Mouse (Mus musculus) intestine, embryonic 15.5 days (tissue): Measurements from ENCODE around the gene Arhgap44. TPM values are rescaled to one million over a fixed set of nuclear protein-coding genes. Genes with fewer than 3 reads are reported as not detected.

Experiments used
- ATAC-seq: fragments of 200-750 bp; cut with Nextera tagmentation; 2 replicates; pipeline ENCODE4 v1.8.0; 2017; ENCODE audit warnings: moderate TSS enrichment, moderate library complexity
- H3K27ac ChIP-seq: fragments of 300-500 bp; sonication (generic); 2 replicates; pipeline ENCODE4 v1.5.1; 2015; ENCODE audit warnings: mild to moderate bottlenecking, inconsistent platforms
- H3K27me3 ChIP-seq: fragments of 300-500 bp; sonication (generic); replicated peaks from 2 replicates; pipeline ENCODE4 v1.6.1; 2015; ENCODE audit warnings: inconsistent platforms
- H3K36me3 ChIP-seq: fragments of 300-500 bp; sonication (generic); 2 replicates; pipeline ENCODE4 v1.6.1; 2015; ENCODE audit warnings: inconsistent platforms
- H3K4me1 ChIP-seq: fragments of 300-500 bp; sonication (generic); replicated peaks from 2 replicates; pipeline ENCODE4 v1.6.1; 2015; ENCODE audit warnings: inconsistent platforms
- H3K4me2 ChIP-seq: fragments of 300-500 bp; sonication (generic); replicated peaks from 2 replicates; pipeline ENCODE4 v1.6.1; 2015; ENCODE audit warnings: mild to moderate bottlenecking, inconsistent platforms
- H3K4me3 ChIP-seq: fragments of 300-500 bp; sonication (generic); replicated peaks from 2 replicates; pipeline ENCODE4 v1.5.1; 2015; ENCODE audit warnings: inconsistent platforms
- H3K9ac ChIP-seq: fragments of 300-500 bp; sonication (generic); 2 replicates; pipeline ENCODE4 v1.6.1; 2015; ENCODE audit warnings: inconsistent platforms
- H3K9me3 ChIP-seq: fragments of 300-500 bp; sonication (generic); 2 replicates; pipeline ENCODE4 v1.6.1; 2016; ENCODE audit warnings: inconsistent platforms
- WGBS: fragments of 180-500 bp; shearing (Covaris S2); methylation state at CpG from one replicate; pipeline ENCODE4 v1.1.7; 2015; 5-methylcytosine and 5-hydroxymethylcytosine counted together
- polyA plus RNA-seq: library from polyadenylated mRNA; unstranded; fragments of >200 nt; fragmentation: Nextera tagmentation; extraction: Ambion mirVana; gene quantifications from 2 replicates; pipeline ENCODE4 v1.2.1, GENCODE M21; 2015

Gene Arhgap44
- polyA plus RNA-seq, 1 experiment from 2014 or later: 4.9 TPM

DNA sequence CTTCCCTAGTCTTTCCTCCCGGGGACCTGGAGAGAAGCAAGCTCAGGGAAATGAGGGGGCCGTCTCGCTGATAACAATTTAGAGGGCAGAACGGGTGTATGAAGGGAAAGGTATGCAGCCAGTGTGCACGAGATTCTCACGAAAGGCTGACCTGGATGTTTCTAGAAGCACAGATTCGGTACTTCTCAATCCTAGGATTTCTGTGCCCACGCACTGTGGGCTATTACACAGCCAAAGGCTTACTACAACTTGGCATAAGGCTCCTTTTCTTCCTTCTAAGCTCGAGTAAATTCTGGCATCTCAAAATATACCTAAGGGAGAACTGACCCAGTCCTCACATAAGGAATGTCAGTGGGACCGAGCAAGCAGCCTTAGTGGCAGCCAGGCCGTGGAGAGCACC is 61.6 kb downstream of the Arhgap44 start:
- Histone ChIP-seq H3K4me2 (no peak overlapping the region), H3K9ac (no peak overlapping the region), H3K4me3 (no peak overlapping the region), H3K9me3 (no peaks in the 10 kb centered on the region), H3K36me3 (no peaks in the 10 kb centered on the region), H3K27ac (no peak overlapping the region), H3K4me1 (no peaks in the 10 kb centered on the region), H3K27me3 (no peaks in the 10 kb centered on the region)
- WGBS: 77% methylated on average over 11 of the region's 11 CpGs
- ATAC-seq: no peak

DNA sequence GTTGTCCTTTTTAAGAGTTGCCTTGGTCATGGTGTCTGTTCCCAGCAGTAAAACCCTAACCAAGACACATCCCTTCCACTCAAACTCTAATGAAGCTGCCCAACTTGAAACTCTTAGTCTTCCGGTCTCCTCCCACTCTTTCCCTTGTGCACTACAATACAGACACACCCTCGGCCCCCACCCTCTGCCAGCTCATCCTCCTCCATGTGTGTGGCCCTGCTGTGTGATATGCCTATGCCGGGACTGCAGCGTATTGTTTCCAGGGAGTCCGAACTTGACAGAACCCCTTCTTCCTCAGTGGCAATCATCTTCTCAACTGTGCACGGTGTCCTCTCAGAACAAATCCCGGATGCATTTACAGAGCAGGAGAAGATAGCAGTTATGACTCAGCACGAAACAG is 62.7 kb downstream of the Arhgap44 start:
- Histone ChIP-seq H3K27ac (no peak overlapping the region), H3K4me3 (no peak overlapping the region), H3K36me3 (no peaks in the 10 kb centered on the region), H3K4me2 (no peak overlapping the region), H3K9me3 (no peaks in the 10 kb centered on the region), H3K9ac (no peak overlapping the region), H3K4me1 (no peaks in the 10 kb centered on the region), H3K27me3 (no peaks in the 10 kb centered on the region)
- 87% methylated on average over 8 of the region's 8 CpGs for WGBS
- no peak for ATAC-seq

DNA sequence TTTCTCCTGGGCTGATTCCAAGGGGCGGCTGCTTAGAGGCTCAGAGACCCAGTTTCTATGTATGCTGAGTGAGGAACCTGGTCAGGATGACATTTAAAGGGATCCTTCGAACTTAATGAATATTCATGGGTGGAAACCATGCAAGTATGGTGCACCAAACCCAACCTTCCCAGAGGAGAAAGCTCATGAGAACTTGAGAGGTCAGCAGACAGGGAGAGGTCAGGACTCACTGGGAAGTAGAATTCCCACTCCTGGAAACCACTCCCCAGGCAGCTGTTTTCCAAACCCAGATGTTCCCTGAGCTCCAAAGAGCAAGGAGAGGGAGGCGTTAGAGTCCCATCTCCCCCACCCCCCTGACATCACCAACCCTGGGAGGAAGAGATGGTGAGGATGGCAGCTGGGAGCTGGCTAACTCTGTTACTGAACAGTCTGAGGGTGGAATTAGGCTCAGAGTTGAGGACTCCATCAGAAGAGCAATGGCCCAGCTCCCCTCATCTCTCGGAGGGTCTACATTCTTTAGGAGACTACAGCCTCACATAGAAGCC is 65.2 kb downstream of the Arhgap44 start:
- no peak overlapping the region for H3K4me3 ChIP-seq
- no peak for ATAC-seq
- no peak overlapping the region for H3K27ac ChIP-seq
- H3K4me1 ChIP-seq: no peaks in the 10 kb centered on the region
- no peak overlapping the region for H3K4me2 ChIP-seq
- H3K9me3 ChIP-seq: no peaks in the 10 kb centered on the region
- no peaks in the 10 kb centered on the region for H3K27me3 ChIP-seq
- H3K36me3 ChIP-seq: no peaks in the 10 kb centered on the region
- no peak overlapping the region for H3K9ac ChIP-seq
- 78% methylated on average over 4 of the region's 4 CpGs for WGBS

DNA sequence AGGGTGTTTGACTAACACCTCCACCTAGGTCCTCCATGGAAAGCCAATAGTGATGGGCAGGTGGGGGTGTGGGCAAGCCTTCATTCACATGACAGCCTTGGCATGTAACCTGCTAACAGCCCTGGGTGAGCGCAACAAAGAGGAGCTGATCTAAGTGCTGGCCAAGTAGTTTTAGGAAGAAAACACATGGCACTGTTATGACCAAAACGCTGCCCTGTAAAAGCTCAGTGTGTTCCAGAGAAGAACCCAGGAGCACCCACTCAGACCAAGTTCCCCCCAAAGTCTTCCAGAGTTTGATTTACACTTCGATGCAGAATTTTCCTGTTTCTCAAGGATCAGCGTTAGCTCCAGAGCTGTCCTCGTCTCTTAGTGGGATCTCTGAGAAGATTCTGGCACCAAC is 65.9 kb downstream of the Arhgap44 start:
- H3K9ac ChIP-seq: no peak overlapping the region
- no peaks in the 10 kb centered on the region for H3K9me3 ChIP-seq
- no peaks in the 10 kb centered on the region for H3K27me3 ChIP-seq
- no peak overlapping the region for H3K4me3 ChIP-seq
- H3K4me2 ChIP-seq: no peak overlapping the region
- ATAC-seq: no peak
- H3K27ac ChIP-seq: no peak overlapping the region
- no peaks in the 10 kb centered on the region for H3K36me3 ChIP-seq
- 93% methylated on average over 5 of the region's 5 CpGs for WGBS
- no peaks in the 10 kb centered on the region for H3K4me1 ChIP-seq

DNA sequence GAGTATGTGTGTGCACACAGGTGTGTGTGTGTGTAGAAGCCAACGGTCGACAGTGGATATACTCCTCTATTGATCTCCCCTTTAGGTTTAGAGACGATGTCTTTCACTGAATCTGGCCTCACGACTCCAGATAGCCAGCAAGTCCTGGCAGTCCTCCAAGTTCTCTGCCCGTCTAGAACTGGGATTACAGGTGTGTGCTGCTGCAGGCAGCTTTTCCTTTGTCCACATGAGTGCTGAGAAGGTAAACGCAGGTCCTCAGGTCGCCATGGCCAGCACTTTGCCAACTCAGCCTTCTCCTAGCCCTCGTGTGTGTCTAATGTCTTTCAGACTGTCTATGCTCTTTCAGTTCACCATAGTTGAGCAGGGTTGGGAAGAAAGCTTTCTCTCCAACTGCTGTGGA is 69.9 kb downstream of the Arhgap44 start:
- no peaks in the 10 kb centered on the region for H3K9me3 ChIP-seq
- no peak overlapping the region for H3K4me3 ChIP-seq
- H3K4me2 ChIP-seq: no peak overlapping the region
- WGBS: 61% methylated on average over 8 of the region's 8 CpGs
- no peak for ATAC-seq
- no peaks in the 10 kb centered on the region for H3K36me3 ChIP-seq
- H3K4me1 ChIP-seq: no peaks in the 10 kb centered on the region
- no peak overlapping the region for H3K9ac ChIP-seq
- no peaks in the 10 kb centered on the region for H3K27me3 ChIP-seq
- no peak overlapping the region for H3K27ac ChIP-seq

DNA sequence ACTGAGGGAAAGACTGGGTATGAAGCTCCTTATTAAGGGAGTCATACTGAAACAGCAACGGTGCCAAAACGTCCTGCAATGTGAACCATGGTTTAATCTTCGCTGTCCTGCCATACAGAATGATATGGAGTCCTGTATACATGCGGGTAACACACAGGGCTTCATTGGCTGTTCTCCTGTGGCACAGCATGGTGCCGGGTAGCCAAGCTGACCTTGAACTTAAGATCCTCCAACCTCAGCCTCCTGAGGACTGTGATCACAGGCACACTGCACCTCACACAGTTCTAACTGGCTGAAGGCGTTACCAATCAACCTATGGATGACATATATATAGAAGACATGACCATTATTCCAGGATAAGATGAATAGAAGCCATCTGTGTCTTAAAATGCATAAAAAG is 72.4 kb downstream of the Arhgap44 start:
- H3K4me1 ChIP-seq: no peaks in the 10 kb centered on the region
- no peaks in the 10 kb centered on the region for H3K27me3 ChIP-seq
- H3K4me3 ChIP-seq: no peak overlapping the region
- H3K4me2 ChIP-seq: no peak overlapping the region
- no peak for ATAC-seq
- no peaks in the 10 kb centered on the region for H3K9me3 ChIP-seq
- no peaks in the 10 kb centered on the region for H3K36me3 ChIP-seq
- WGBS: 85% methylated on average over 6 of the region's 6 CpGs
- H3K27ac ChIP-seq: no peak overlapping the region
- no peak overlapping the region for H3K9ac ChIP-seq

DNA sequence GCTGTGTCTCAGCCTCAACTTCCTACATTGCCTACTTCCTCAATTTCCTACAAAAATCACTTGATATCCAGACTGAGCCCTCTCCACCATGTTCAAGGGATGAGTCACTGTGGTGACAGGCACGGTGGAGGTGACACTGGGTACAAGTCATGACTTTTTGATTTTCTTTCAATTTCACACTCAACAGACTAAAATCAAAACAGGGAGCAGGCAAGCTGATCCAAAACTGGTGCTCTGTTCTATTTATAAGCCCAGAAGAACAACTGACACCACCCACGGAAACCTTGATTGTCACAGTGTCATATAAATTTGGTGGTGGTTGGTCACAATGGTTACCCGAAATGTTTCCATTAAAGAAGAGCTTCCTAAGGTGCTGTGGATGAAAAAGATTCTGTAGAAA is 72.8 kb downstream of the Arhgap44 start:
- Histone ChIP-seq H3K36me3 (no peaks in the 10 kb centered on the region), H3K4me3 (no peak overlapping the region), H3K9me3 (no peaks in the 10 kb centered on the region), H3K9ac (no peak overlapping the region), H3K27ac (no peak overlapping the region), H3K4me1 (no peaks in the 10 kb centered on the region), H3K27me3 (no peaks in the 10 kb centered on the region), H3K4me2 (no peak overlapping the region)
- 90% methylated on average over 3 of the region's 3 CpGs for WGBS
- ATAC-seq: no peak

DNA sequence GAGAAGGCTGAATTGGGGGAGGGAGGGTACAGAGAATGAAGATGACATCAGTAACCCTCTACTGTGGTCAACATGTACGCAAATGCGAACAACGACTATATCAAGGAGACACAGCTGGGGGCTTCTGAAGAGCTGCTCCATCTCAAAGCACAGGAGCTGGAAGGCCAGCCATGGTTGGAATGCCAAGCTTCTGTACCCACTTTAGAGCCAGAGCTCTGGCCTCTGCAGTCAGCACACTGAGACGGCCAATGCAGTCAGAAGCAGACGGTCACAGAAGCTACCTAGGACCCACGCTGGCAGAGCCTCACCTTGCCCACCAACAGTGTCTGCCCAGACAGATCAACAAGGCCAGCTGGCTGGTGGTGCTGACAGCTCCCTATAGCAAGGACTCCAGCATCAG is 73.5 kb downstream of the Arhgap44 start:
- H3K4me2 ChIP-seq: no peak overlapping the region
- H3K36me3 ChIP-seq: no peaks in the 10 kb centered on the region
- ATAC-seq: peak; percentile 8; the same call in 1 of the 2 replicates
- no peak overlapping the region for H3K9ac ChIP-seq
- H3K4me3 ChIP-seq: no peak overlapping the region
- H3K27ac ChIP-seq: no peak overlapping the region
- whole genome bisulfite sequencing: 87% methylated on average over 6 of the region's 6 CpGs
- H3K27me3 ChIP-seq: no peaks in the 10 kb centered on the region
- no peaks in the 10 kb centered on the region for H3K4me1 ChIP-seq
- no peaks in the 10 kb centered on the region for H3K9me3 ChIP-seq

DNA sequence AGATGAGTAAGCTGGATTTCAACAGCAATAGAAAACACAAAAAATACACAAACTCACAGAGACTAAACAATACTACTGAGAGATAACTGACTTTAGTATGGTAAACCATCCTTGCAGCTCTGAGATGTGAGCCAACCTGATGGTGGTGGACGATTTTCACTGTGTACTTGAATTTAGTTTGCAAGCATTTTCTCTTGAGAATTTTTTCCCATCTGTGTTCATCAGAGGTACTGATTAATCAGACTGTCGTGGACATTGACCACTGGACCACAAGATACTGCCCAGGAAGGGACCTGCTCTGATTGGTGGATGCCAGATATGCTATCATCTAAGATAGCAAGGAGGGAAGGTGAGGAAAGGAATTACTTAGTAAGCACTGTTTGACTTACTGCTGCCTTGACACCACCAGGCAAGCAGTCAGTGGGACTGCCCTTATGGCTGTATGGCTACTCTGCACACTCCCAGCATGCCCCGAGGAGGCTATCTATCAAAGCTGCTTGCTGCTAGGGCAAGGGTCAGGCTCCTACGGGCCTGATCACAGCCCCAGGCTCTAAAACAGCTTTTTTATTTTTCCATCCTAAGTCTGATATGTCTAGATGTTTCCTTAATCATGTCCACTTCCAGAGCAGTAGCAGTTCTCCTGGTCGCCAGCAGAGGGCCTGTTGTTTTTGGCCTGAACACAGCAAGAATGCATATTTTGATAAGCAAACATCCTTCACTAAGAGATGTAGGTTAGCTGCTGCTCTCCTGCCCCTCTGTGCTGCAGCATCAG is 74.1 kb downstream of the Arhgap44 start:
- H3K9me3 ChIP-seq: no peaks in the 10 kb centered on the region
- H3K4me3 ChIP-seq: no peak overlapping the region
- WGBS: 35% methylated on average over 5 of the region's 5 CpGs
- ATAC-seq: peak; percentile 90
- H3K36me3 ChIP-seq: no peaks in the 10 kb centered on the region
- no peak overlapping the region for H3K27ac ChIP-seq
- H3K27me3 ChIP-seq: no peaks in the 10 kb centered on the region
- no peaks in the 10 kb centered on the region for H3K4me1 ChIP-seq
- no peak overlapping the region for H3K9ac ChIP-seq
- no peak overlapping the region for H3K4me2 ChIP-seq

DNA sequence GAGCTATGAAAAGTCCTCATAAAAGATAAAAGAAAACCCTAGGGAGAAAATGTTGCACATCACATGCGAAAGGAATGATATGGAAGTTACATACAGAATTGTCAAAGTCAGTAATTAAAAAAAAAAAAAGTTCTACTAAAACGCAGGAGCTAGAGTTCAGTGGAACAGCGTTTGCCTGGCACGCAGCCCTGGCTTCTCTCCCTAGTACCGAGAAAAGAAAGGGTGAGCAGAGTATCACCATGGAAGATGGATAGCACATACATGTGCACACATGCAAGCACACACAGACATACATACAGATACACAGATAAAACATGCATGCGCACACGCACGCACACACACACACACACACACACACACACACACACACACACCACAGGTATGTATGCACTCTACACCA is 82.0 kb downstream of the Arhgap44 start:
- H3K4me1 ChIP-seq: no peaks in the 10 kb centered on the region
- H3K27me3 ChIP-seq: no peaks in the 10 kb centered on the region
- 88% methylated on average over 8 of the region's 8 CpGs for WGBS
- no peak for ATAC-seq
- no peak overlapping the region for H3K4me2 ChIP-seq
- H3K4me3 ChIP-seq: no peak overlapping the region
- H3K9ac ChIP-seq: no peak overlapping the region
- H3K36me3 ChIP-seq: no peaks in the 10 kb centered on the region
- no peaks in the 10 kb centered on the region for H3K9me3 ChIP-seq
- no peak overlapping the region for H3K27ac ChIP-seq

DNA sequence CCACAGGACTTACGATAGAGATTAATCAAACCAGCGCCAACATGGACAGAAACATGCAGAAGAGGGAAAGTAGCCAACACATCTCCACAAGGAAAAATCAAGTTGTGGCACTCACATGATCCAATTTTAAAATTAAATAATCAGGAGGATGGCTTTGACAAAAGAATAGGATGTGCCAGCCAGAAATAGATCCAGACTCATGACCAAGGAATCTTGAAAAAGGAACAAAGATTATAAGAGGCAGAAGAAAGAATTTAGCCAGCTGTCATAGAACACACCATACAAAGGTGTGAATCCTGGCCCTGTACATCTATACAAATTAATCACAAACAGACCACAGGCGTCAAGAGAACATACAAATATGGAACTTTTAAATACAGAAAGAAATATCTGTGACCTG is 82.5 kb downstream of the Arhgap44 start:
- Histone ChIP-seq H3K9me3 (no peaks in the 10 kb centered on the region), H3K4me1 (no peaks in the 10 kb centered on the region), H3K27me3 (no peaks in the 10 kb centered on the region), H3K4me3 (no peak overlapping the region), H3K36me3 (no peaks in the 10 kb centered on the region), H3K27ac (no peak overlapping the region), H3K4me2 (no peak overlapping the region), H3K9ac (no peak overlapping the region)
- 89% methylated on average over 3 of the region's 3 CpGs for WGBS
- ATAC-seq: no peak

DNA sequence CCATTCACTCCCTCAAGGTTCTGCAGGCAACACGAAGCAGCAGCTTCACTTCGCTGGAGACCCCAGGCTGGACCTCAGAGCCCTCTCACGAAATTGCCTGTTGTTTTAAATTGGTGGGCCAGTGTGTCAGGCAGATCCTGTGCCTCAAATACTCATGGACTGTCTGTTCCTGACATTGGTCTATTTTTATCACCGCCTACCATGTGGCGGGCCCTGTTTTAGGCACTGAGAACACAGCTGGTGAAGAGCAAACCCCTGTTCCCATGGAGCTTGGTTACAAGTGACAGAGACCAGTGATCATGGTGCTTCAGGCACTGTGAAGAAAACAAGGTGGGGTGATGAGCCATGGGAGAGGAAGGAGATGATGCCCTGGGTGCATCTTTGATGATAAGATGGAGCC is 93.2 kb downstream of the Arhgap44 start:
- no peak overlapping the region for H3K27ac ChIP-seq
- no peak overlapping the region for H3K4me2 ChIP-seq
- no peak for ATAC-seq
- no peak overlapping the region for H3K9ac ChIP-seq
- no peaks in the 10 kb centered on the region for H3K36me3 ChIP-seq
- no peaks in the 10 kb centered on the region for H3K9me3 ChIP-seq
- no peak overlapping the region for H3K4me3 ChIP-seq
- H3K27me3 ChIP-seq: no peaks in the 10 kb centered on the region
- no peaks in the 10 kb centered on the region for H3K4me1 ChIP-seq
- WGBS: 90% methylated on average over 5 of the region's 5 CpGs

DNA sequence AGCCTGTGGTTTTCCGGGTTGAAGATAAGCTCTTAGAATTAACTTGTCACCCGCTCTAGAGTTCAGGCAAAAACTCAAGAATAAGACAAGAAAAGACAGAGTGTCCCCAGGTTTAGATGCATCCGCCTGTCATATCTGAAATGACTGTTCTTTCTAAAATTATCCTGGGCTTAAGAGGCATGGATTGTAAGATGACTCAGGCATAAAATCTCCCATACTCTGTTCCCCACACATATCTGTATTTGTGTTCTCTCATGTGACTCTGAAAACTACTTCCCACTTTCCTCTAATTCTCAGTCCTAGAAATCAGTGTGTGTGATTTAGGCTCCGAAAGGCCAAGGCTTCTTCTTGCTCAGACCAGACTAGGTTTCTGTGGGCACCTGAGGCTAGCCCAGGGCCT is 93.7 kb downstream of the Arhgap44 start:
- Histone ChIP-seq H3K36me3 (no peaks in the 10 kb centered on the region), H3K4me2 (no peak overlapping the region), H3K9ac (no peak overlapping the region), H3K4me3 (no peak overlapping the region), H3K27me3 (no peaks in the 10 kb centered on the region), H3K27ac (no peak overlapping the region), H3K4me1 (no peaks in the 10 kb centered on the region), H3K9me3 (no peaks in the 10 kb centered on the region)
- ATAC-seq: no peak
- WGBS: 92% methylated on average over 4 of the region's 4 CpGs
